Mouse (Mus musculus) neutrophil, adult 59 days (primary cell): ENCODE data around the gene Olfr641. TPM values are rescaled to one million over a fixed set of nuclear protein-coding genes. Genes with fewer than 3 reads are reported as not detected.

Experiments used
- total RNA-seq, 2 experiments: library from RNA; stranded (reverse); gene quantifications; 1 replicate in 1 of 2; 2 replicates in 1 of 2; pipeline ENCODE4 v1.2.4; 2023

The Olfr641 gene
- not detected for total RNA-seq

GRCm38 (mm10) chr7:104035145-104035544, at the start of gene Olfr641:
Gene Olfr641 (plus strand): TSS chr7:104035445.

GRCm38 (mm10) chr7:103998446-103998845, 36.8 kb upstream of the Olfr641 start, which contains the start of gene Olfr638:
Gene Olfr638 (plus strand): TSS chr7:103998746.

GRCm38 (mm10) chr7:104017203-104017602, 18.0 kb upstream of the Olfr641 start, which contains the start of gene Olfr639:
Gene Olfr639 (minus strand): TSS chr7:104017303.

GRCm38 (mm10) chr7:104025473-104025872, 9.8 kb upstream of the Olfr641 start, which contains the start of gene Olfr640:
Gene Olfr640 (minus strand): TSS chr7:104025573.

GRCm38 (mm10) chr7:104052566-104052965, 17.3 kb downstream of the Olfr641 start, which contains the start of gene Olfr642:
Gene Olfr642 (minus strand): TSS chr7:104052666.

GRCm38 (mm10) chr7:104061345-104061744, 26.1 kb downstream of the Olfr641 start, which contains the start of gene 4930516K23Rik:
Gene 4930516K23Rik (minus strand): TSS chr7:104061445.

GRCm38 (mm10) chr7:104071769-104072168, 36.5 kb downstream of the Olfr641 start, which contains the start of gene Olfr644:
Gene Olfr644 (minus strand): TSS chr7:104071869.

GRCm38 (mm10) chr7:104085365-104085764, 50.1 kb downstream of the Olfr641 start, which contains the start of gene Olfr645:
Gene Olfr645 (minus strand): TSS chr7:104085465.

Other genes starting within 250 kb of the Olfr641 start
- gene Olfr67, start 243.6 kb upstream of the Olfr641 start, total RNA-seq: not detected
- gene Hbb-bt, start 221.4 kb upstream of the Olfr641 start, total RNA-seq: 100 to 1,000 TPM; 136 to 209 TPM
- 1,000 to 10,000 TPM in 1 of 2 experiments, 100 to 1,000 TPM in 1; 881 to 1,070 TPM for gene Hbb-bs, start 207.3 kb upstream of the Olfr641 start, total RNA-seq
- not detected for gene Hbb-bh2, start 194.9 kb upstream of the Olfr641 start, total RNA-seq
- not detected for gene Hbb-bh1, start 192.3 kb upstream of the Olfr641 start, total RNA-seq
- gene Hbb-y, start 182.2 kb upstream of the Olfr641 start, total RNA-seq: not detected
- gene Olfr66, start 149.2 kb upstream of the Olfr641 start, total RNA-seq: not detected
- not detected for gene Olfr64, start 141.0 kb upstream of the Olfr641 start, total RNA-seq
- not detected for gene Olfr65, start 132.0 kb upstream of the Olfr641 start, total RNA-seq
- gene Olfr631, start 106.6 kb upstream of the Olfr641 start, total RNA-seq: not detected
- gene Olfr632, start 101.1 kb upstream of the Olfr641 start, total RNA-seq: not detected
- not detected for gene Olfr633, start 91.0 kb upstream of the Olfr641 start, total RNA-seq
- gene Olfr635, start 64.3 kb upstream of the Olfr641 start, total RNA-seq: not detected
- gene Olfr638, start 36.7 kb upstream of the Olfr641 start, total RNA-seq: not detected
- under 1 TPM in 1 of 2 experiments, not detected in 1; 0.13 TPM for gene Olfr639, start 18.1 kb upstream of the Olfr641 start, total RNA-seq
- not detected for gene Olfr640, start 9.9 kb upstream of the Olfr641 start, total RNA-seq
- gene Olfr642, start 17.2 kb downstream of the Olfr641 start, total RNA-seq: not detected
- gene 4930516K23Rik, start 26.0 kb downstream of the Olfr641 start, total RNA-seq: not detected
- gene Olfr644, start 36.4 kb downstream of the Olfr641 start, total RNA-seq: not detected
- gene Olfr645, start 50.0 kb downstream of the Olfr641 start, total RNA-seq: not detected
- gene Olfr646, start 69.4 kb downstream of the Olfr641 start, total RNA-seq: not detected
- not detected for gene Ubqln5, start 94.4 kb downstream of the Olfr641 start, total RNA-seq
- not detected for gene Olfr643, start 102.0 kb downstream of the Olfr641 start, total RNA-seq
- not detected for gene Ubqln3, start 107.8 kb downstream of the Olfr641 start, total RNA-seq
- gene Ubqlnl, start 115.1 kb downstream of the Olfr641 start, total RNA-seq: not detected
- gene Olfm5, start 129.4 kb downstream of the Olfr641 start, total RNA-seq: not detected
- not detected for gene Olfr648, start 147.9 kb downstream of the Olfr641 start, total RNA-seq
- gene Olfr649, start 160.5 kb downstream of the Olfr641 start, total RNA-seq: not detected
- gene Trim6, start 183.3 kb downstream of the Olfr641 start, total RNA-seq: 1 to 10 TPM; 1.8 to 2.1 TPM
- gene Trim34a, start 209.0 kb downstream of the Olfr641 start, total RNA-seq: 10 to 100 TPM; 14.4 to 18.2 TPM